Mouse (Mus musculus) CH12.LX (cell line): ENCODE measurements around the gene Olfr96. TPM values are rescaled to one million over a fixed set of nuclear protein-coding genes. Genes with fewer than 3 reads are reported as not detected.
A peak's percentile ranks its signal among the peaks of the same experiment; 100 is the strongest.

Experiments used
- DNase-seq: peaks from one replicate; pipeline ENCODE4 v3.0.0-alpha.2; 2013; ENCODE audit errors: extremely low read depth
- H3K27ac ChIP-seq: 2 replicates; pipeline ENCODE4 v1.5.1; 2012; ENCODE audit warnings: low read depth, mild to moderate bottlenecking, control low read depth, moderate library complexity; ENCODE audit not compliant: insufficient read depth
- H3K27me3 ChIP-seq: replicated peaks from 2 replicates; pipeline ENCODE3; 2012; ENCODE audit warnings: inconsistent platforms
- H3K36me3 ChIP-seq, 2 experiments: replicated peaks in 1 of 2; 2 replicates each; pipeline versions ENCODE3 to v1.6.1; 2012; ENCODE audit warnings: inconsistent platforms in 1 of 2, low read length in 1 of 2, mild to moderate bottlenecking in 1 of 2, mixed read lengths in 1 of 2, moderate library complexity in 1 of 2; ENCODE audit not compliant: control insufficient read depth in 1 of 2, insufficient read depth in 1 of 2
- H3K4me1 ChIP-seq, 2 experiments: 2 replicates each; pipeline ENCODE4 v1.6.1; 2012; ENCODE audit warnings: inconsistent platforms in 1 of 2, moderate library complexity in 1 of 2; ENCODE audit not compliant: insufficient read depth in 2 of 2, control insufficient read depth in 1 of 2
- H3K4me2 ChIP-seq: 2 replicates; pipeline ENCODE4 v1.6.1; 2012; ENCODE audit warnings: low read depth, mild to moderate bottlenecking, control low read depth; ENCODE audit not compliant: poor library complexity, insufficient read depth, severe bottlenecking
- H3K4me3 ChIP-seq, 3 experiments: fragments of 150-350 bp in 1 of 3; sonication (generic) in 1 of 3; replicated peaks in 1 of 3; 2 replicates each; pipeline versions ENCODE3 to v1.5.1; 2011 to 2012; ENCODE audit warnings: low read depth in 2 of 3, low read length in 2 of 3, mild to moderate bottlenecking in 2 of 3, moderate library complexity in 2 of 3, control low read depth in 1 of 3, improper control_type of control experiment in 1 of 3, inconsistent platforms in 1 of 3, mixed read lengths in 1 of 3; ENCODE audit not compliant: poor library complexity in 1 of 3
- H3K79me2 ChIP-seq: replicated peaks from 2 replicates; pipeline ENCODE4 v1.6.1; 2012; ENCODE audit warnings: mild to moderate bottlenecking, moderate library complexity; ENCODE audit not compliant: control insufficient read depth, poor library complexity, insufficient read depth, severe bottlenecking; ENCODE audit errors: extremely low read depth
- H3K9ac ChIP-seq: 2 replicates; pipeline ENCODE4 v1.6.1; 2012; ENCODE audit warnings: low read depth, mild to moderate bottlenecking, control low read depth, moderate library complexity; ENCODE audit not compliant: insufficient read depth
- H3K9me3 ChIP-seq: replicated peaks from 2 replicates; pipeline ENCODE3; 2012; ENCODE audit warnings: low read length, inconsistent platforms, mixed read lengths
- NRF1 ChIP-seq: IDR thresholded peaks from 2 replicates; pipeline ENCODE4 v1.6.1; 2014; ENCODE audit warnings: low read depth, mild to moderate bottlenecking, inconsistent platforms, low read length, improper control_type of control experiment, moderate library complexity
- ZNF384 ChIP-seq: IDR thresholded peaks from 2 replicates; pipeline ENCODE4 v1.6.1; 2012; ENCODE audit warnings: low read depth, low read length, improper control_type of control experiment, inconsistent platforms
- dilution Hi-C: fragments of 300-500 bp; cut with MboI; formaldehyde crosslinking; loops from 2 replicates; pipeline ENCODE4 v1.14.3; 2020; ENCODE audit warnings: low sequenced_read_pairs; ENCODE audit not compliant: extremely low pct_unique_long_range_greater_than_20kb, extremely low pct_ligation_motif_present
- in situ Hi-C: fragments of 300-500 bp; cut with MboI; formaldehyde crosslinking; loops from 3 replicates; pipeline ENCODE4 v1.14.3; 2019; ENCODE audit warnings: low sequenced_read_pairs, low pct_ligation_motif_present, low pct_unique_long_range_greater_than_20kb, mixed read lengths
- polyA plus RNA-seq: library from polyadenylated mRNA; unstranded; fragments of >175 nt; gene quantifications from 2 replicates; pipeline ENCODE4 v1.2.1, GENCODE M21; 2012; ENCODE audit warnings: low read depth; ENCODE audit not compliant: insufficient read length
- total RNA-seq, 2 experiments: library from RNA; depleted of rRNA; stranded (reverse); fragments of 300-350 nt in 1 of 2; fragments of >200 nt in 1 of 2; gene quantifications; 2 replicates each; pipeline ENCODE4 v1.2.3; 2012 to 2014

Gene Olfr96
- total and polyA plus RNA-seq, 3 experiments = not detected

DNA sequence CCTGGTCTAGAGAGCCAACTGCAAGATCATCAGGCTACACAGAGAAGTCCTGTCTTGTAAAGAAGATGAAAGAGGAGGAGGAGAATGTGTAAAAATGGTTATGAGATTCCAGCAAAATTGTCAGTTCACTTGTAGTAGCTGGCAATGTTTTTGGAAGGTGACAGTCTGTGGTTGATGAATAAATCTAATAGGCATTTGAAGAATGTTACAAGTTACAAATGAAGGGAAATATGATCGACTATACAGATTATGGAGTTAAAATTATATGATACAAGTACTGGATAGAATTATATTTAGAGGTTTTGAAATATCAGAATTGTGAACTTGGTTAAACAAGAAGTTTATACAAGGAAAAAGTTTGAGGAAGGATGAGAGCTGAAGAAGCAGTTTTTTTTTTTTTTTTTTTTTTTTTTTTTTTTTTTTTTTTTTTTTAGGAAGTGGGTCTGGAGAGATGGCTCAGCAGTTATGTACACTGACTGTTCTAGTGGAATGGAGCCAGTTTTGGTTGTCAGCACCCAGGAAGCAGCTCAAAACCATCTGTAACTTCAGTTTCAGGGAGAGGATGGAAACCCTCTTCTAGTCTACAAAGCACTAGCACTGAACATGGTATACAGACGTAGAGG, 55.8 kb downstream of the Olfr96 start:
- Histone ChIP-seq H3K27ac (no peak overlapping the region), H3K9ac (no peak overlapping the region), H3K27me3 (no peaks in the 10 kb centered on the region), H3K4me2 (no peak overlapping the region), H3K4me3 (no peak overlapping the region), H3K4me1 (peaks cover 6 to 35% of the 10 kb centered on the region in 2 experiments), H3K9me3 (no peaks in the 10 kb centered on the region), H3K36me3 (peaks cover 45 to 81% of the 10 kb centered on the region in 2 experiments), H3K79me2 (peaks cover 28% of the 10 kb centered on the region)
- dilution Hi-C loops (no loop called here), in situ Hi-C loops (no loop called here)
- DNase-seq = no peak
- no peak for TF ChIP-seq NRF1
- TF ChIP-seq ZNF384 = peak; percentile 85

Other genes starting within 250 kb of the Olfr96 start
Only the 20 nearest of the 25 such genes appear.
- gene Mog, start 196.7 kb upstream of the Olfr96 start, total RNA-seq (2012; rRNA removed) = not detected in 2 replicates
- gene Mog, start 196.7 kb upstream of the Olfr96 start, total RNA-seq (2014; rRNA removed) = not detected in 2 replicates
- gene Mog, start 196.7 kb upstream of the Olfr96 start, polyA plus RNA-seq = not detected in 2 replicates
- 4.7 TPM in 2 replicates for gene Gabbr1, start 174.2 kb upstream of the Olfr96 start, total RNA-seq (2012; rRNA removed)
- gene Gabbr1, start 174.2 kb upstream of the Olfr96 start, total RNA-seq (2014; rRNA removed) = 1.8 and 2.1 TPM in 2 replicates
- 10.2 and 11.6 TPM in 2 replicates for gene Gabbr1, start 174.2 kb upstream of the Olfr96 start, polyA plus RNA-seq
- not detected in 2 replicates for gene Olfr90, start 131.6 kb upstream of the Olfr96 start, total RNA-seq (2012; rRNA removed)
- not detected in 2 replicates for gene Olfr90, start 131.6 kb upstream of the Olfr96 start, total RNA-seq (2014; rRNA removed)
- not detected in 2 replicates for gene Olfr90, start 131.6 kb upstream of the Olfr96 start, polyA plus RNA-seq
- gene Olfr91, start 121.9 kb upstream of the Olfr96 start, total RNA-seq (2012; rRNA removed) = not detected in 2 replicates
- gene Olfr91, start 121.9 kb upstream of the Olfr96 start, total RNA-seq (2014; rRNA removed) = not detected in 2 replicates
- not detected in 2 replicates for gene Olfr91, start 121.9 kb upstream of the Olfr96 start, polyA plus RNA-seq
- gene Olfr92, start 100.1 kb upstream of the Olfr96 start, total RNA-seq (2012; rRNA removed) = not detected in 2 replicates
- not detected in 2 replicates for gene Olfr92, start 100.1 kb upstream of the Olfr96 start, total RNA-seq (2014; rRNA removed)
- gene Olfr92, start 100.1 kb upstream of the Olfr96 start, polyA plus RNA-seq = not detected in 2 replicates
- gene Olfr93, start 58.7 kb upstream of the Olfr96 start, total RNA-seq (2012; rRNA removed) = not detected in 2 replicates
- gene Olfr93, start 58.7 kb upstream of the Olfr96 start, total RNA-seq (2014; rRNA removed) = not detected in 2 replicates
- not detected in 2 replicates for gene Olfr93, start 58.7 kb upstream of the Olfr96 start, polyA plus RNA-seq
- gene Ubd, start 26.3 kb upstream of the Olfr96 start, total RNA-seq (2012; rRNA removed) = 0.21 and 0.47 TPM in 2 replicates
- gene Ubd, start 26.3 kb upstream of the Olfr96 start, total RNA-seq (2014; rRNA removed) = not detected in 2 replicates
- not detected in 2 replicates for gene Ubd, start 26.3 kb upstream of the Olfr96 start, polyA plus RNA-seq
- gene Olfr94, start 19.2 kb upstream of the Olfr96 start, total RNA-seq (2012; rRNA removed) = not detected in 2 replicates
- gene Olfr94, start 19.2 kb upstream of the Olfr96 start, total RNA-seq (2014; rRNA removed) = not detected in 2 replicates
- not detected in 2 replicates for gene Olfr94, start 19.2 kb upstream of the Olfr96 start, polyA plus RNA-seq
- not detected in 2 replicates for gene Olfr95, start 7.0 kb upstream of the Olfr96 start, total RNA-seq (2012; rRNA removed)
- not detected in 2 replicates for gene Olfr95, start 7.0 kb upstream of the Olfr96 start, total RNA-seq (2014; rRNA removed)
- not detected in 2 replicates for gene Olfr95, start 7.0 kb upstream of the Olfr96 start, polyA plus RNA-seq
- not detected in 2 replicates for gene Olfr97, start 17.2 kb downstream of the Olfr96 start, total RNA-seq (2012; rRNA removed)
- not detected in 2 replicates for gene Olfr97, start 17.2 kb downstream of the Olfr96 start, total RNA-seq (2014; rRNA removed)
- not detected in 2 replicates for gene Olfr97, start 17.2 kb downstream of the Olfr96 start, polyA plus RNA-seq
- 0.21 TPM in 1 of 2 replicates, not detected in the other for gene Olfr98, start 43.6 kb downstream of the Olfr96 start, total RNA-seq (2012; rRNA removed)
- gene Olfr98, start 43.6 kb downstream of the Olfr96 start, total RNA-seq (2014; rRNA removed) = not detected in 2 replicates
- 0.44 and 0.70 TPM in 2 replicates for gene Olfr98, start 43.6 kb downstream of the Olfr96 start, polyA plus RNA-seq
- gene H2-M3, start 50.1 kb downstream of the Olfr96 start, total RNA-seq (2012; rRNA removed) = 72.2 and 88.6 TPM in 2 replicates
- gene H2-M3, start 50.1 kb downstream of the Olfr96 start, total RNA-seq (2014; rRNA removed) = 71.7 and 72.8 TPM in 2 replicates
- 46.1 and 49.0 TPM in 2 replicates for gene H2-M3, start 50.1 kb downstream of the Olfr96 start, polyA plus RNA-seq
- gene Olfr99, start 63.3 kb downstream of the Olfr96 start, total RNA-seq (2012; rRNA removed) = 0.08 and 0.25 TPM in 2 replicates
- gene Olfr99, start 63.3 kb downstream of the Olfr96 start, total RNA-seq (2014; rRNA removed) = not detected in 2 replicates
- 2.2 and 3.4 TPM in 2 replicates for gene Olfr99, start 63.3 kb downstream of the Olfr96 start, polyA plus RNA-seq
- gene Olfr101, start 84.2 kb downstream of the Olfr96 start, total RNA-seq (2012; rRNA removed) = not detected in 2 replicates
- gene Olfr101, start 84.2 kb downstream of the Olfr96 start, total RNA-seq (2014; rRNA removed) = not detected in 2 replicates
- gene Olfr101, start 84.2 kb downstream of the Olfr96 start, polyA plus RNA-seq = 0.21 and 0.27 TPM in 2 replicates
- not detected in 2 replicates for gene Olfr102, start 96.9 kb downstream of the Olfr96 start, total RNA-seq (2012; rRNA removed)
- gene Olfr102, start 96.9 kb downstream of the Olfr96 start, total RNA-seq (2014; rRNA removed) = not detected in 2 replicates
- not detected in 2 replicates for gene Olfr102, start 96.9 kb downstream of the Olfr96 start, polyA plus RNA-seq
- not detected in 2 replicates for gene Olfr103, start 119.6 kb downstream of the Olfr96 start, total RNA-seq (2012; rRNA removed)
- gene Olfr103, start 119.6 kb downstream of the Olfr96 start, total RNA-seq (2014; rRNA removed) = not detected in 2 replicates
- not detected in 2 replicates for gene Olfr103, start 119.6 kb downstream of the Olfr96 start, polyA plus RNA-seq
- not detected in 2 replicates for gene Olfr104-ps, start 139.4 kb downstream of the Olfr96 start, total RNA-seq (2012; rRNA removed)
- gene Olfr104-ps, start 139.4 kb downstream of the Olfr96 start, total RNA-seq (2014; rRNA removed) = not detected in 2 replicates
- not detected in 2 replicates for gene Olfr104-ps, start 139.4 kb downstream of the Olfr96 start, polyA plus RNA-seq
- not detected in 2 replicates for gene Olfr105-ps, start 158.9 kb downstream of the Olfr96 start, total RNA-seq (2012; rRNA removed)
- gene Olfr105-ps, start 158.9 kb downstream of the Olfr96 start, total RNA-seq (2014; rRNA removed) = not detected in 2 replicates
- not detected in 2 replicates for gene Olfr105-ps, start 158.9 kb downstream of the Olfr96 start, polyA plus RNA-seq
- gene Olfr106-ps, start 170.2 kb downstream of the Olfr96 start, total RNA-seq (2012; rRNA removed) = not detected in 2 replicates
- gene Olfr106-ps, start 170.2 kb downstream of the Olfr96 start, total RNA-seq (2014; rRNA removed) = not detected in 2 replicates
- gene Olfr106-ps, start 170.2 kb downstream of the Olfr96 start, polyA plus RNA-seq = not detected in 2 replicates
- gene Olfr107, start 179.1 kb downstream of the Olfr96 start, total RNA-seq (2012; rRNA removed) = not detected in 2 replicates
- not detected in 2 replicates for gene Olfr107, start 179.1 kb downstream of the Olfr96 start, total RNA-seq (2014; rRNA removed)
- 0.05 TPM in 1 of 2 replicates, not detected in the other for gene Olfr107, start 179.1 kb downstream of the Olfr96 start, polyA plus RNA-seq